Mouse (Mus musculus): Measurements from ENCODE around the gene Ascl5.

DNA sequence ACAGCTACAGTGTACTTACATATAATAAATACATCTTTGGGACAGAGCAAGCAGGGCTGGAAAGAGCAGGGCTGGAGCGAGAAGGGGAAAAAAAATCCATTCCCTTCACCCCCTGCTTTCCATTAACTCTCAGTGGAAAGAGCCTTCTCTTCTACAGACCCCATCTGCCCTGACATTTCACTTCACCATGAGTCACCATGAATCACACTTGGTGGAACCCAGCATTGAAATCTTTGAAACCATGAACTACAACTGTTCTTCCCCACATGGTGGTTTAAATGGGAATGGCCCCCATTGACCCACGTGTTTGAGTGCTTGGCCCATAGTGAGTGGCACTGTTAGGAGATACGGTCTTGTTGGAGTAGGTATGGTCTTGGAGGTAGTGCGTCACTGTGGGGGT, 40.4 kb upstream of the Ascl5 start:
- TF ChIP-seq CTCF (IDR thresholded peaks at IDR 0.05; ENCODE audit: insufficient read depth, low read depth, low read length), result no peak
- no peak for TF ChIP-seq POLR2A (IDR thresholded peaks at IDR 0.05; ENCODE audit: insufficient read depth, low read depth, low read length)

Data from olfactory bulb, adult 2 months (tissue).